Mouse (Mus musculus) liver, adult 2 months (tissue): ENCODE data around the gene Gse1. TPM values are rescaled to one million over a fixed set of nuclear protein-coding genes. Genes with fewer than 3 reads are reported as not detected.
A peak's percentile ranks its signal among the peaks of the same experiment; 100 is the strongest.

Source experiments
- DNase-seq: peaks from one replicate; pipeline ENCODE4 v3.0.0-alpha.2; 2011; ENCODE audit warnings: low read depth, low spot score; ENCODE audit errors: extremely low read depth
- H3K27ac ChIP-seq: fragments of 200-500 bp; replicated peaks from 2 replicates; pipeline ENCODE4 v1.5.1; 2012; ENCODE audit warnings: low read depth, mild to moderate bottlenecking, control low read depth, inconsistent platforms, low read length; ENCODE audit not compliant: insufficient read depth
- H3K27me3 ChIP-seq: fragments of 200-500 bp; 2 replicates; pipeline ENCODE4 v1.6.1; 2012; ENCODE audit warnings: mild to moderate bottlenecking, moderate library complexity, low read length, inconsistent platforms; ENCODE audit not compliant: control insufficient read depth, insufficient read depth
- H3K36me3 ChIP-seq: fragments of 200-500 bp; 2 replicates; pipeline ENCODE4 v1.6.1; 2012; ENCODE audit warnings: low read length, inconsistent platforms; ENCODE audit not compliant: control insufficient read depth, insufficient read depth
- H3K4me1 ChIP-seq: fragments of 200-500 bp; 2 replicates; pipeline ENCODE4 v1.6.1; 2011; ENCODE audit warnings: low read length; ENCODE audit not compliant: control insufficient read depth, insufficient read depth
- H3K4me3 ChIP-seq: fragments of 200-500 bp; 2 replicates; pipeline ENCODE4 v1.5.1; 2011; ENCODE audit warnings: low read depth, mild to moderate bottlenecking, control low read depth, low read length, moderate library complexity; ENCODE audit not compliant: insufficient read depth
- H3K79me2 ChIP-seq: fragments of 200-500 bp; 2 replicates; pipeline ENCODE4 v1.6.1; 2012; ENCODE audit warnings: inconsistent platforms, mild to moderate bottlenecking, low read length, moderate library complexity; ENCODE audit not compliant: control insufficient read depth, insufficient read depth
- H3K9ac ChIP-seq: fragments of 200-500 bp; 2 replicates; pipeline ENCODE4 v1.6.1; 2012; ENCODE audit warnings: low read depth, mild to moderate bottlenecking, control low read depth, inconsistent platforms, low read length
- CTCF ChIP-seq: fragments of 200-500 bp; IDR thresholded peaks from 2 replicates; pipeline ENCODE4 v1.5.1; 2011; ENCODE audit warnings: low read depth, low read length, control low read depth
- POLR2A ChIP-seq: fragments of 200-500 bp; IDR thresholded peaks from 2 replicates; pipeline ENCODE4 v1.6.1; 2011; ENCODE audit warnings: low read length, control low read depth; ENCODE audit not compliant: insufficient read depth; ENCODE audit errors: extremely low read depth
- WGBS: fragments of 180-500 bp; shearing (Covaris S2); methylation state at CpG from one replicate; pipeline ENCODE4 v1.1.7; 2018; 5-methylcytosine and 5-hydroxymethylcytosine counted together
- polyA plus RNA-seq: library from polyadenylated mRNA; depleted of rRNA; stranded (reverse); fragments of >200 nt; gene quantifications from 2 replicates; pipeline ENCODE4 v1.2.3, GENCODE M21; 2012
- total RNA-seq: library from RNA; depleted of rRNA; stranded (reverse); fragments of >200 nt; gene quantifications from 2 replicates; pipeline ENCODE4 v1.2.3, GENCODE M21; 2014

The Gse1 gene
- total and polyA plus RNA-seq, 2 experiments: 2.6 to 10.0 TPM

DNA sequence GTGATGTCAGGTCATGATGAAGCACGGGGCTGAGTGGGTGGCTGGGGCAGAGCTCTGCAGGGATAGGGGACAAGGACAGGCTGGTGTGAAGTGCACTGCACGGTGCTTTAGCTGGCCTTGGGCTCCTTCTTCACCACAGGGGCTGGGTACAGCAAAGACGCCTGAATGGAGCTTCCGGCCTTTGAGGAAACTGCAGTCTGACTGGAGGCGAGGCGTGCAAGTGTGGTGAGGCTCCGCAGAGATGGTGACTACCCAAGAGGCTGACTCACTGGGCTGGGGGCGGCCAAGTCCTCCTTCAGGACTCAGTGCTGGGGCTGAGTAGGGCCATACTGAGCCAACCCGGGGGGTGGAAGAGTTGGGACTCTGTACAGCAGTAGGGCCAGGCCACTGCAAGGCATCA lies 22.3 kb upstream of the Gse1 start:
- DNase-seq: no peak
- WGBS: 93% methylated on average over 9 of the region's 9 CpGs

DNA sequence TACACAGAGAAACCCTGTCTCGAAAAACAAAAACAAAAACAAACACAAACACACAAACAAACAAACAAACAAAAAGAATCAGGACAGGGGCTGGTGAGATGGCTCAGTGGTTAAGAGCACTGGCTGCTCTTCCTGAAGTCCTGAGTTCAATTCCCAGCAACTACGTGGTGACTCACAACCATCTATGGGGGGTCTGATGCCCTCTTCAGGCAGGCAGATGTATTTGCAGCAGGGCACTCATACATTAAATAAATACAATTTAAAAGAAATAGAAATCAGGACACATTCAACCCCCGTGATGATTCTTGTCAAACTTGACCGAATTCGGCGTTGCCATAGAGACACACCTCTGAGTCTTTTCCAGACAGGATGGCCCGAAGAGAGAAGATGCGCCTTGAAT lies 20.9 kb upstream of the Gse1 start:
- no peak overlapping the region for H3K9ac ChIP-seq
- TF ChIP-seq CTCF (peak; percentile 31; the same call in 1 of the 2 replicates), POLR2A (no peak)
- H3K36me3 ChIP-seq: no peaks in the 10 kb centered on the region
- WGBS: 91% methylated on average over 8 of the region's 8 CpGs
- no peak overlapping the region for H3K27ac ChIP-seq
- H3K79me2 ChIP-seq: no peaks in the 10 kb centered on the region
- DNase-seq: no peak
- H3K4me1 ChIP-seq: no peaks in the 10 kb centered on the region
- no peak overlapping the region for H3K4me3 ChIP-seq
- no peaks in the 10 kb centered on the region for H3K27me3 ChIP-seq

More for the DNA sequence above, 22.3 kb upstream of the Gse1 start:
- H3K27ac ChIP-seq: no peak overlapping the region
- H3K27me3 ChIP-seq: no peaks in the 10 kb centered on the region
- no peak overlapping the region for H3K4me3 ChIP-seq
- TF ChIP-seq POLR2A (no peak), CTCF (no peak)
- no peak overlapping the region for H3K9ac ChIP-seq
- H3K36me3 ChIP-seq: no peaks in the 10 kb centered on the region
- H3K79me2 ChIP-seq: no peaks in the 10 kb centered on the region
- H3K4me1 ChIP-seq: no peaks in the 10 kb centered on the region

DNA sequence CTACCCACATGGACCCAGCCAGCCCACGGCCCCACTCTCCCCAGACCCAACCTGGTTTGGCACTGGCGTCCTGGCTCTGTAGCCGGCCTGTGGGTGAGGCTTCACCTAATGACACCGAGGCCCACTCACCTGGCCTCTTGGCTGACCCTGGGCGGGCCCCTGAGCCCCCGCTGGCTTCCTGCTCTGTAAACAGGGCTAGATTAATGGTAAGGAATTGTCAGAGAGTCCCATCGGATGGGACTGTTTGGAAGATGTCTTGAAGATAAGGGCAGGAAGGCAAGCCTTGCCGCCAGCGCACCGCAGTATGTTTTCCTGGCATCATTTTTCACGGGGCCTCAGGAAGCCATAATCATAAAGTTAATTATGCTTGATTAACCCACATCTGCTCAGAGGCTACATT lies 20.1 kb upstream of the Gse1 start:
- Histone ChIP-seq H3K9ac (no peak overlapping the region), H3K4me3 (no peak overlapping the region), H3K36me3 (no peaks in the 10 kb centered on the region), H3K27me3 (no peaks in the 10 kb centered on the region), H3K4me1 (no peaks in the 10 kb centered on the region), H3K27ac (no peak overlapping the region), H3K79me2 (no peaks in the 10 kb centered on the region)
- no peak for DNase-seq
- TF ChIP-seq POLR2A (no peak), CTCF (no peak)
- WGBS: 71% methylated on average over 11 of the region's 11 CpGs

DNA sequence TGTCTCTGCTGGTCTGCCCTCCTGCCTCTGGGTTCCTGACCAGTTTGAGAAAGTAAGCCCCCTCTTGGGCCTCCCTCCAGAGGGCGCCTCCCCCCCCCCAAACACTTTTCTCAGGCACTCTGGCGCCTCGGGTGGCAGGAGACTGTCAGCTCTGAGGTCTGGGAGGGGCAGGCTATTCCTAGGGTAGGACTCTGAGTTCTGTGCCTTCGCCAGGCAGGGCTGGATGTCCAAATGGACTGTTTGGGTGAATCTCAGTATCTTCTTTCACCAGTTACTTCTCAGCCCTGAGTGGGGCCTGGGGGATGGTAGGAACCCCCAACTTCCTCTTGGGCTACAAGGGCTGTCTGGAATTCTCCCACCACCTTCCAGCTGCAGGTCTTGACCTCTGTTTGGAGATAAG lies 16.9 kb upstream of the Gse1 start:
- Histone ChIP-seq H3K27me3 (no peaks in the 10 kb centered on the region), H3K4me3 (no peak overlapping the region), H3K27ac (no peak overlapping the region), H3K9ac (no peak overlapping the region), H3K4me1 (no peaks in the 10 kb centered on the region; the same call in 1 of the 2 replicates), H3K79me2 (no peaks in the 10 kb centered on the region), H3K36me3 (no peaks in the 10 kb centered on the region)
- no peak for TF ChIP-seq POLR2A
- TF ChIP-seq CTCF: no peak
- 52% methylated on average over 4 of the region's 4 CpGs for WGBS
- DNase-seq: no peak

DNA sequence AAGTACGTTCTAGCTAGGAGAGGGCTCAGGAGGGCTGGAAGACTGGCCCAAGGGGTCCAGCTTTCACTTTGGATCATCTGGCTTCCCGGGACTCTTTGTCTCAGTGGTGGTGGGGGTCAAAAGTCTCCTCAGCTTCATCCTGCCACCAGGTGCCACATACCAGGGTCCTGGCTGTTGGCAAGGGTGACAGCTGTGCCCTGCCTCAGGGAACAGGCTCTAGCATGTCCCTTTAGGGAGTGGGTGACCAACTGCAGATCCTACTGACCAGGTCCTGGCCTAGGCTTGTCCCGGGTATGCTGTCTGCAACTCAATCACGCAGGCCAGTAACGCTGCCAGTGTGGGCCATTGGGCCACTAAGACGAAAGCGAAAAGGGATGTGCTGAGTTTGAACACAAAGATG lies 15.7 kb upstream of the Gse1 start:
- no peak overlapping the region for H3K9ac ChIP-seq
- H3K27me3 ChIP-seq: no peaks in the 10 kb centered on the region
- no peak for DNase-seq
- H3K36me3 ChIP-seq: no peaks in the 10 kb centered on the region
- no peak overlapping the region for H3K27ac ChIP-seq
- no peaks in the 10 kb centered on the region; the same call in 1 of the 2 replicates for H3K4me1 ChIP-seq
- no peaks in the 10 kb centered on the region for H3K79me2 ChIP-seq
- H3K4me3 ChIP-seq: no peak overlapping the region
- over 99% methylated on average over 7 of the region's 7 CpGs for WGBS
- TF ChIP-seq POLR2A: no peak
- TF ChIP-seq CTCF: no peak

DNA sequence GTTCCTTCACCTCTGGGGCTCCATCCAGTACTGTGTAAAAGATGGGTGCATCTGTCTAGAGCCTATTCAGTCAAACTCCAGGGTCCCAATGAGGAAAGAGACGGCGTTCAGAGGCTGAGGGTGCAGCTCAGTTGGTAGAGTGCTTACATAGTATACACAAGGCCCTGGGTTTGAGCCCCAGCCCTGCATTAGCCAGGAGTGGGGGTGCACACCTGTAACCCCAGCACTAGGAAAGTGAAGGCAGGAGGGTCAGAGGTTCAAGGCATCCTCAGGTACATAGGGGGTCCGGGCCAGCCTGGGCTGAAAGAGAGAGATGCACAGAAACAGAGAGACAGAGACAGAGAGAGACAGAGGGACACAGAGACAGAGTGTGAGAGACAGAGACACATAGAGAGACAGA lies 15.0 kb upstream of the Gse1 start:
- H3K27me3 ChIP-seq: no peaks in the 10 kb centered on the region
- no peak overlapping the region for H3K27ac ChIP-seq
- DNase-seq: no peak
- H3K9ac ChIP-seq: no peak overlapping the region
- no peaks in the 10 kb centered on the region for H3K79me2 ChIP-seq
- no peaks in the 10 kb centered on the region; the same call in 1 of the 2 replicates for H3K4me1 ChIP-seq
- H3K4me3 ChIP-seq: no peak overlapping the region
- no peaks in the 10 kb centered on the region for H3K36me3 ChIP-seq
- TF ChIP-seq POLR2A: no peak
- no peak for TF ChIP-seq CTCF
- WGBS: 98% methylated on average over 3 of the region's 3 CpGs
